Mouse (Mus musculus): ENCODE measurements around the gene Tchhl1.
A peak's percentile ranks its signal among the peaks of the same experiment; 100 is the strongest.

Tchhl1 gene

GRCm38 (mm10) chr3:93468561-93468960 lies at the start of gene Tchhl1:
Gene Tchhl1 (plus strand): TSS chr3:93468754.
- no peak for DNase-seq

GRCm38 (mm10) chr3:93431673-93432072 lies 36.9 kb upstream of the Tchhl1 start:
- DNase-seq: no peak

GRCm38 (mm10) chr3:93442030-93442429 lies 26.5 kb upstream of the Tchhl1 start, which contains the start of gene Tchh:
Gene Tchh (plus strand): TSS chr3:93442330.
- no peak for DNase-seq

GRCm38 (mm10) chr3:93443501-93444101 lies 25.0 kb upstream of the Tchhl1 start:
- peak; percentile 26 to 30 for DNase-seq

GRCm38 (mm10) chr3:93444343-93445164 lies 24.0 kb upstream of the Tchhl1 start:
- DNase-seq: peak; percentile 53 to 72

GRCm38 (mm10) chr3:93445165-93445705 lies 23.3 kb upstream of the Tchhl1 start:
- peak; percentile 15 to 16 for DNase-seq

- DNase-seq: peak; percentile 30 to 48
Measured at GRCm38 (mm10) chr3:93446128-93446755, 22.3 kb upstream of the Tchhl1 start.

GRCm38 (mm10) chr3:93446756-93447137 lies 21.8 kb upstream of the Tchhl1 start:
- DNase-seq: peak in 1 of 2 experiments; percentile 6

GRCm38 (mm10) chr3:93447138-93447841 lies 21.3 kb upstream of the Tchhl1 start:
- DNase-seq: peak; percentile 65 to 70

GRCm38 (mm10) chr3:93466556-93466955 lies 2.0 kb upstream of the Tchhl1 start:
- DNase-seq: no peak

GRCm38 (mm10) chr3:93467130-93467529 lies 1.4 kb upstream of the Tchhl1 start:
- DNase-seq: no peak

- DNase-seq: no peak
Measured at GRCm38 (mm10) chr3:93469629-93470028, 1.1 kb downstream of the Tchhl1 start.

- DNase-seq: no peak
Measured at GRCm38 (mm10) chr3:93480053-93480452, 11.5 kb downstream of the Tchhl1 start.

GRCm38 (mm10) chr3:93481982-93482616 lies 13.5 kb downstream of the Tchhl1 start:
- DNase-seq: no peak

- no peak for DNase-seq
Measured at GRCm38 (mm10) chr3:93485611-93486010, 17.1 kb downstream of the Tchhl1 start.

- no peak for DNase-seq
Measured at GRCm38 (mm10) chr3:93488541-93488940, 20.0 kb downstream of the Tchhl1 start.

GRCm38 (mm10) chr3:93492176-93492575 lies 23.6 kb downstream of the Tchhl1 start:
- no peak for DNase-seq

GRCm38 (mm10) chr3:93493992-93494391 lies 25.4 kb downstream of the Tchhl1 start:
- peak; percentile 71 to 74 for DNase-seq

GRCm38 (mm10) chr3:93494774-93495173 lies 26.2 kb downstream of the Tchhl1 start:
- peak in 1 of 2 experiments; percentile 1 for DNase-seq

- DNase-seq: no peak
Measured at GRCm38 (mm10) chr3:93497131-93497530, 28.6 kb downstream of the Tchhl1 start.

- no peak for DNase-seq
Measured at GRCm38 (mm10) chr3:93499129-93499528, 30.6 kb downstream of the Tchhl1 start.

- DNase-seq: no peak
Measured at GRCm38 (mm10) chr3:93504536-93505189, 36.1 kb downstream of the Tchhl1 start.
